Mouse (Mus musculus) neutrophil, adult 5-6 weeks (primary cell): ENCODE results near the gene Wdr27. TPM values are rescaled to one million over a fixed set of nuclear protein-coding genes. Genes with fewer than 3 reads are reported as not detected.
"Not testable (repeated sequence)": the region's sequence is repeated elsewhere in the genome, so short reads cannot be mapped to it uniquely, and the experiment has no call there.

Experiments used
- ATAC-seq: fragments of 151-379, 151-347 bp; 2 replicates; pipeline ENCODE4 v1.8.0; 2017; ENCODE audit warnings: mild to moderate bottlenecking, moderate TSS enrichment; ENCODE audit not compliant: insufficient number of reproducible peaks, poor library complexity, low FRiP score, severe bottlenecking; ENCODE audit errors: extremely low read depth
- total RNA-seq: library from RNA; stranded (forward); fragments of 200-1000 nt; gene quantifications from 2 replicates; pipeline ENCODE4 v1.2.3, GENCODE M21; 2017

The Wdr27 gene
- total RNA-seq, 1 experiment from 2014 or later = not detected

- no peak for ATAC-seq
These were observed 6.9 kb downstream of the Wdr27 start for GRCm38 (mm10) chr17:14935841-14936605.

GRCm38 (mm10) chr17:14935280-14935679 lies 7.7 kb downstream of the Wdr27 start:
- ATAC-seq = not testable (repeated sequence)

GRCm38 (mm10) chr17:14931469-14931868 lies 11.5 kb downstream of the Wdr27 start:
- ATAC-seq = no peak

- ATAC-seq = no peak
These were observed 12.3 kb downstream of the Wdr27 start for GRCm38 (mm10) chr17:14930697-14931096.

GRCm38 (mm10) chr17:14928631-14929030 lies 14.3 kb downstream of the Wdr27 start:
- no peak for ATAC-seq

GRCm38 (mm10) chr17:14927644-14928218 lies 15.2 kb downstream of the Wdr27 start:
- ATAC-seq = no peak

- no peak for ATAC-seq
These were observed 21.4 kb downstream of the Wdr27 start for GRCm38 (mm10) chr17:14921582-14921981.

GRCm38 (mm10) chr17:14917866-14918265 lies 25.1 kb downstream of the Wdr27 start:
- ATAC-seq = no peak

- ATAC-seq = no peak
These were observed 28.6 kb downstream of the Wdr27 start for GRCm38 (mm10) chr17:14914401-14914800.

- ATAC-seq = no peak
These were observed 30.0 kb downstream of the Wdr27 start for GRCm38 (mm10) chr17:14912981-14913380.

GRCm38 (mm10) chr17:14912420-14912819 lies 30.5 kb downstream of the Wdr27 start:
- ATAC-seq = no peak

- ATAC-seq = no peak
These were observed 32.2 kb downstream of the Wdr27 start for GRCm38 (mm10) chr17:14910771-14911170.

GRCm38 (mm10) chr17:14909331-14909730 lies 33.6 kb downstream of the Wdr27 start:
- ATAC-seq = no peak

GRCm38 (mm10) chr17:14907136-14907535 lies 35.8 kb downstream of the Wdr27 start:
- no peak for ATAC-seq

GRCm38 (mm10) chr17:14906611-14907010 lies 36.3 kb downstream of the Wdr27 start:
- ATAC-seq = no peak

GRCm38 (mm10) chr17:14904637-14905265 lies 38.2 kb downstream of the Wdr27 start:
- ATAC-seq = no peak

- no peak for ATAC-seq
These were observed 38.8 kb downstream of the Wdr27 start for GRCm38 (mm10) chr17:14904206-14904605.

GRCm38 (mm10) chr17:14903212-14903611 lies 39.7 kb downstream of the Wdr27 start:
- ATAC-seq = no peak

- no peak for ATAC-seq
These were observed 44.0 kb downstream of the Wdr27 start for GRCm38 (mm10) chr17:14898972-14899371.

- not testable (repeated sequence) for ATAC-seq
These were observed 47.9 kb downstream of the Wdr27 start for GRCm38 (mm10) chr17:14895058-14895457.
